In genomic region chr19:25400212-25400913, GRCm38 (mm10) we compare ENCODE assay signal across 7 mouse cellular contexts.
DNase-seq lines count a peak whose midpoint lies in the region; ATAC-seq lines count a peak whose summit lies in the region.

No protein-coding gene starts in this region.

- peak; percentile 73; the same call in 1 of the 2 replicates for ATAC-seq in hindbrain, embryonic 15.5 days (ENCODE audit: low FRiP score, low read depth)

- peak; percentile 57 for DNase-seq in R1 (ENCODE audit: low read depth, low spot score)
- peak; percentile 48 for DNase-seq in embryo, embryonic 10.5 days (ENCODE audit: low spot score)
- DNase-seq in midbrain, embryonic 10.5 days (ENCODE audit: low spot score), result peak; percentile 38
- DNase-seq in testis, postnatal 14 days (ENCODE audit: low spot score), result no peak
- DNase-seq in thymus, postnatal 14 days, result no peak
- no peak for DNase-seq in right cerebral cortex, postnatal 14 days

- WGBS in hindbrain, embryonic 15.5 days, result 21% methylated on average over 13 of the region's 13 CpGs
- 32% methylated on average over 13 of the region's 13 CpGs for whole genome bisulfite sequencing in midbrain, embryonic 10.5 days

- peak overlapping the region; percentile 35 for H3K4me2 ChIP-seq in hindbrain, embryonic 15.5 days

- H3K4me1 ChIP-seq in hindbrain, embryonic 15.5 days (replicated peaks), result peaks cover 52% of the 10 kb centered on the region
- peaks cover 65% of the 10 kb centered on the region for H3K4me1 ChIP-seq in midbrain, embryonic 10.5 days

- no peaks in the 10 kb centered on the region for H3K36me3 ChIP-seq in hindbrain, embryonic 15.5 days
- H3K36me3 ChIP-seq in midbrain, embryonic 10.5 days, result no peaks in the 10 kb centered on the region

- no peaks in the 10 kb centered on the region for H3K9me3 ChIP-seq in hindbrain, embryonic 15.5 days
- no peaks in the 10 kb centered on the region for H3K9me3 ChIP-seq in midbrain, embryonic 10.5 days (replicated peaks)

- no peak overlapping the region for H3K9ac ChIP-seq in hindbrain, embryonic 15.5 days

- no peaks in the 10 kb centered on the region for H3K27me3 ChIP-seq in hindbrain, embryonic 15.5 days
- H3K27me3 ChIP-seq in midbrain, embryonic 10.5 days (ENCODE audit: low read depth, poor library complexity, severe bottlenecking), result peaks cover 36% of the 10 kb centered on the region; the same call in 1 of the 2 replicates

- no peak overlapping the region for H3K4me3 ChIP-seq in hindbrain, embryonic 15.5 days
- H3K4me3 ChIP-seq in midbrain, embryonic 10.5 days, result peak overlapping the region; percentile 32

- H3K27ac ChIP-seq in hindbrain, embryonic 15.5 days (replicated peaks), result peak overlapping the region; percentile 52
- H3K27ac ChIP-seq in midbrain, embryonic 10.5 days (replicated peaks), result peak overlapping the region; percentile 74

Comparison
In these comparisons a context has a peak if more than half of its experiments do, and no peak if none do; other contexts are left out.
1. DNase-seq: peak in R1 (single experiment), embryo, embryonic 10.5 days (single experiment) and midbrain, embryonic 10.5 days (single experiment); none in testis, postnatal 14 days (single experiment), thymus, postnatal 14 days (single experiment) and right cerebral cortex, postnatal 14 days (single experiment).